Mouse (Mus musculus): ENCODE measurements at regions not wholly inside any gene's neighbourhood (a gene's known extent, or its start where the extent isn't known, plus 50 kb on each side); places are given as distances from the start of the nearest gene placed in this dataset.

- no peak overlapping the region for H3K4me3 ChIP-seq (ENCODE audit: control insufficient read depth in 1 of 2, insufficient read depth in 1 of 2, low read depth in 1 of 2, low read length in 2 of 2)
- peaks cover 0 to 4% of the 10 kb centered on the region in 2 experiments; a peak in 2 of 4 replicates for H3K4me1 ChIP-seq (ENCODE audit: control insufficient read depth in 2 of 2, insufficient read depth in 2 of 2, low read length in 2 of 2)
- ATAC-seq (ENCODE audit: insufficient number of reproducible peaks, insufficient read depth, low FRiP score, low read depth) = no peak
- no peaks in the 10 kb centered on the region; the same call in 1 of the 2 replicates for H3K9me3 ChIP-seq (ENCODE audit: control insufficient read depth, low read length)
- no peak overlapping the region for H3K4me2 ChIP-seq (ENCODE audit: low read length)
- H3K9ac ChIP-seq (ENCODE audit: low read length) = no peak overlapping the region
- no peaks in the 10 kb centered on the region for H3K36me3 ChIP-seq (ENCODE audit: control insufficient read depth, insufficient read depth, low read length)
- no peak overlapping the region for H3K27ac ChIP-seq (replicated peaks in 1 of 2; ENCODE audit: control insufficient read depth in 1 of 2, insufficient read depth in 1 of 2, low read depth in 2 of 2, low read length in 2 of 2)
- H3K27me3 ChIP-seq (ENCODE audit: control insufficient read depth, insufficient read depth, low read length) = no peaks in the 10 kb centered on the region
- 23% methylated on average over 2 of the region's 2 CpGs for WGBS
These were observed 81.6 kb upstream of the Map1b start for GRCm38 (mm10) chr13:99597891-99598290.

GRCm38 (mm10) chr13:99593846-99594813 lies 77.8 kb upstream of the Map1b start:
- H3K4me2 ChIP-seq (ENCODE audit: low read length) = no peak overlapping the region
- H3K9ac ChIP-seq (ENCODE audit: low read length) = no peak overlapping the region
- H3K27ac ChIP-seq (replicated peaks in 1 of 2; ENCODE audit: control insufficient read depth in 1 of 2, insufficient read depth in 1 of 2, low read depth in 2 of 2, low read length in 2 of 2) = no peak overlapping the region
- WGBS = 50% methylated on average over 17 of the region's 17 CpGs
- H3K4me3 ChIP-seq (ENCODE audit: control insufficient read depth in 1 of 2, insufficient read depth in 1 of 2, low read depth in 1 of 2, low read length in 2 of 2) = no peak overlapping the region
- peaks cover 5 to 8% of the 10 kb centered on the region in 2 experiments for H3K4me1 ChIP-seq (ENCODE audit: control insufficient read depth in 2 of 2, insufficient read depth in 2 of 2, low read length in 2 of 2)
- ATAC-seq (ENCODE audit: insufficient number of reproducible peaks, insufficient read depth, low FRiP score, low read depth) = no peak
- no peaks in the 10 kb centered on the region for H3K36me3 ChIP-seq (ENCODE audit: control insufficient read depth, insufficient read depth, low read length)
- no peaks in the 10 kb centered on the region for H3K27me3 ChIP-seq (ENCODE audit: control insufficient read depth, insufficient read depth, low read length)
- no peaks in the 10 kb centered on the region for H3K9me3 ChIP-seq (ENCODE audit: control insufficient read depth, low read length)

GRCm38 (mm10) chr13:99593243-99593635 lies 76.9 kb upstream of the Map1b start:
- H3K9me3 ChIP-seq (ENCODE audit: control insufficient read depth, low read length) = no peaks in the 10 kb centered on the region
- no peak overlapping the region for H3K9ac ChIP-seq (ENCODE audit: low read length)
- H3K36me3 ChIP-seq (ENCODE audit: control insufficient read depth, insufficient read depth, low read length) = no peaks in the 10 kb centered on the region
- WGBS = 63% methylated on average over 8 of the region's 8 CpGs
- H3K4me3 ChIP-seq (ENCODE audit: control insufficient read depth in 1 of 2, insufficient read depth in 1 of 2, low read depth in 1 of 2, low read length in 2 of 2) = no peak overlapping the region
- peaks cover 5 to 8% of the 10 kb centered on the region in 2 experiments for H3K4me1 ChIP-seq (ENCODE audit: control insufficient read depth in 2 of 2, insufficient read depth in 2 of 2, low read length in 2 of 2)
- H3K27me3 ChIP-seq (ENCODE audit: control insufficient read depth, insufficient read depth, low read length) = no peaks in the 10 kb centered on the region
- ATAC-seq (ENCODE audit: insufficient number of reproducible peaks, insufficient read depth, low FRiP score, low read depth) = no peak
- no peak overlapping the region for H3K27ac ChIP-seq (replicated peaks in 1 of 2; ENCODE audit: control insufficient read depth in 1 of 2, insufficient read depth in 1 of 2, low read depth in 2 of 2, low read length in 2 of 2)
- no peak overlapping the region for H3K4me2 ChIP-seq (ENCODE audit: low read length)

GRCm38 (mm10) chr13:99592596-99593242 lies 76.4 kb upstream of the Map1b start:
- Histone ChIP-seq H3K9ac (ENCODE audit: low read length) (no peak overlapping the region), H3K4me1 (ENCODE audit: control insufficient read depth in 2 of 2, insufficient read depth in 2 of 2, low read length in 2 of 2) (peaks cover 5 to 8% of the 10 kb centered on the region in 2 experiments), H3K27me3 (ENCODE audit: control insufficient read depth, insufficient read depth, low read length) (no peaks in the 10 kb centered on the region), H3K4me2 (ENCODE audit: low read length) (peak overlapping the region; percentile 40), H3K4me3 (ENCODE audit: control insufficient read depth in 1 of 2, insufficient read depth in 1 of 2, low read depth in 1 of 2, low read length in 2 of 2) (no peak overlapping the region), H3K36me3 (ENCODE audit: control insufficient read depth, insufficient read depth, low read length) (no peaks in the 10 kb centered on the region), H3K27ac (replicated peaks in 1 of 2; ENCODE audit: control insufficient read depth in 1 of 2, insufficient read depth in 1 of 2, low read depth in 2 of 2, low read length in 2 of 2) (no peak overlapping the region), H3K9me3 (ENCODE audit: control insufficient read depth, low read length) (no peaks in the 10 kb centered on the region)
- 9% methylated on average over 15 of the region's 15 CpGs for WGBS
- ATAC-seq (ENCODE audit: insufficient number of reproducible peaks, insufficient read depth, low FRiP score, low read depth) = no peak

GRCm38 (mm10) chr13:99588646-99589045 lies 72.3 kb upstream of the Map1b start:
- Histone ChIP-seq H3K4me2 (ENCODE audit: low read length) (no peak overlapping the region), H3K27ac (replicated peaks in 1 of 2; ENCODE audit: control insufficient read depth in 1 of 2, insufficient read depth in 1 of 2, low read depth in 2 of 2, low read length in 2 of 2) (no peak overlapping the region), H3K9ac (ENCODE audit: low read length) (no peak overlapping the region), H3K4me3 (ENCODE audit: control insufficient read depth in 1 of 2, insufficient read depth in 1 of 2, low read depth in 1 of 2, low read length in 2 of 2) (no peak overlapping the region), H3K4me1 (ENCODE audit: control insufficient read depth in 2 of 2, insufficient read depth in 2 of 2, low read length in 2 of 2) (peaks cover 5 to 7% of the 10 kb centered on the region in 2 experiments), H3K27me3 (ENCODE audit: control insufficient read depth, insufficient read depth, low read length) (no peaks in the 10 kb centered on the region), H3K9me3 (ENCODE audit: control insufficient read depth, low read length) (no peaks in the 10 kb centered on the region), H3K36me3 (ENCODE audit: control insufficient read depth, insufficient read depth, low read length) (no peaks in the 10 kb centered on the region)
- WGBS = 83% methylated on average over 8 of the region's 8 CpGs
- no peak for ATAC-seq (ENCODE audit: insufficient number of reproducible peaks, insufficient read depth, low FRiP score, low read depth)

GRCm38 (mm10) chr13:99583841-99584240 lies 67.5 kb upstream of the Map1b start:
- peaks cover 0 to 5% of the 10 kb centered on the region in 2 experiments; a peak in 1 of 4 replicates for H3K4me1 ChIP-seq (ENCODE audit: control insufficient read depth in 2 of 2, insufficient read depth in 2 of 2, low read length in 2 of 2)
- no peaks in the 10 kb centered on the region for H3K36me3 ChIP-seq (ENCODE audit: control insufficient read depth, insufficient read depth, low read length)
- no peak overlapping the region for H3K9ac ChIP-seq (ENCODE audit: low read length)
- H3K4me3 ChIP-seq (ENCODE audit: control insufficient read depth in 1 of 2, insufficient read depth in 1 of 2, low read depth in 1 of 2, low read length in 2 of 2) = no peak overlapping the region
- no peaks in the 10 kb centered on the region for H3K9me3 ChIP-seq (ENCODE audit: control insufficient read depth, low read length)
- no peak for ATAC-seq (ENCODE audit: insufficient number of reproducible peaks, insufficient read depth, low FRiP score, low read depth)
- no peaks in the 10 kb centered on the region for H3K27me3 ChIP-seq (ENCODE audit: control insufficient read depth, insufficient read depth, low read length)
- no peak overlapping the region for H3K27ac ChIP-seq (replicated peaks in 1 of 2; ENCODE audit: control insufficient read depth in 1 of 2, insufficient read depth in 1 of 2, low read depth in 2 of 2, low read length in 2 of 2)
- no peak overlapping the region for H3K4me2 ChIP-seq (ENCODE audit: low read length)
- 55% methylated on average over 3 of the region's 3 CpGs for WGBS

GRCm38 (mm10) chr13:99580296-99580695 lies 64.0 kb upstream of the Map1b start:
- no peak for ATAC-seq (ENCODE audit: insufficient number of reproducible peaks, insufficient read depth, low FRiP score, low read depth)
- Histone ChIP-seq H3K4me3 (ENCODE audit: control insufficient read depth in 1 of 2, insufficient read depth in 1 of 2, low read depth in 1 of 2, low read length in 2 of 2) (no peak overlapping the region), H3K27ac (replicated peaks in 1 of 2; ENCODE audit: control insufficient read depth in 1 of 2, insufficient read depth in 1 of 2, low read depth in 2 of 2, low read length in 2 of 2) (no peak overlapping the region), H3K4me1 (ENCODE audit: control insufficient read depth in 2 of 2, insufficient read depth in 2 of 2, low read length in 2 of 2) (peaks cover 0 to 5% of the 10 kb centered on the region in 2 experiments; a peak in 1 of 4 replicates), H3K27me3 (ENCODE audit: control insufficient read depth, insufficient read depth, low read length) (no peaks in the 10 kb centered on the region), H3K9ac (ENCODE audit: low read length) (no peak overlapping the region), H3K36me3 (ENCODE audit: control insufficient read depth, insufficient read depth, low read length) (no peaks in the 10 kb centered on the region), H3K9me3 (ENCODE audit: control insufficient read depth, low read length) (0 out of 2 replicates have a peak, but pooled peaks cover 4% of the 10 kb centered on the region), H3K4me2 (ENCODE audit: low read length) (no peak overlapping the region)
- 92% methylated on average over 5 of the region's 5 CpGs for WGBS
